Mouse (Mus musculus) T-helper 17 cell (primary cell): ENCODE measurements around the gene Rpl3.

Experiments used
- in situ Hi-C, 2 experiments: fragments of 300-600 bp; cut with MboI, MseI; formaldehyde crosslinking; loops; 1 replicate in 1 of 2; 2 replicates in 1 of 2; pipeline ENCODE4 v1.15.1; 2025; ENCODE audit warnings: high pct_unique_total_duplicates in 2 of 2

Gene Rpl3

DNA sequence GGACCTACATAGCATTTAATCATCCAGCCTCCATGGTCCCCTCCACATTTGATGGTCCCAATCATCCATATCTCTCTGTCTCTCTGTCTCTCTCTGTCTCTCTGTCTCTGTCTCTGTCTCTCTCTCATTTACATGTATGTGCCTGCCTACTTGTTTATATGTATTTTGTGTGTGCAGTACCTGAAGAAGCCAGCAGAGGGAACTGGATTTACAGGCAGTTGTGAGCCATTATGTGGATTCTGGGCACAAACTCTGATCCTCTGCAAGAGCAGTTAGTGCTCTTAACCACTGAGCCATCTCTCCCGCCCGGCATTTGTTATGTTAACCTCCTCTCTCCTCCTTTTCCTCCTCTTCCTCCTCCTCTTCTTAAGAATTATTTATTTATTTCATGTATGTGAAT is 45.9 kb downstream of the Rpl3 start:
- in situ Hi-C loops = loop anchor here in 1 of 2 experiments (25.0 kb wide), 1 partner anchor 1458 kb away; the partner anchor contains the start of gene Cyth4

DNA sequence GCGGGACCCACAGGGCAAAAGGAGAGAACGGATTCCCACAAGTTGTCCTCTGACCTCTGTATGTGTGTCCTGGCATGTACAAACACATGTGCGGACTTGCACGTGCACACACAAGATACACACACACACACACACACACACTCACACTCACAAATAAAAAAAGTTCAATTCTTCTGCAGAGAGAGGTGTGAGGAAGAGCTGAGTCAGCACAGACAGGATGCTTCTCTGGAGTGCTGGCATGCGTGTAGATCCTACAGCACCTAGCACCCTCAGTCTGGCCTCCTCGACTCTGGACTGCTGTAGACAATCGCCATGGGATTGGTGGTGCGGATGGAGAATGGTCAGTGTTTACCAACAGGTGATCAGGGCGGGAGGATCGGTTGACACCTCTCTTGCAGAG is 47.4 kb downstream of the Rpl3 start:
- in situ Hi-C loops = loop anchor here in 1 of 2 experiments (25.0 kb wide), 1 partner anchor 1457 kb away; the partner anchor contains the start of gene Cyth4

DNA sequence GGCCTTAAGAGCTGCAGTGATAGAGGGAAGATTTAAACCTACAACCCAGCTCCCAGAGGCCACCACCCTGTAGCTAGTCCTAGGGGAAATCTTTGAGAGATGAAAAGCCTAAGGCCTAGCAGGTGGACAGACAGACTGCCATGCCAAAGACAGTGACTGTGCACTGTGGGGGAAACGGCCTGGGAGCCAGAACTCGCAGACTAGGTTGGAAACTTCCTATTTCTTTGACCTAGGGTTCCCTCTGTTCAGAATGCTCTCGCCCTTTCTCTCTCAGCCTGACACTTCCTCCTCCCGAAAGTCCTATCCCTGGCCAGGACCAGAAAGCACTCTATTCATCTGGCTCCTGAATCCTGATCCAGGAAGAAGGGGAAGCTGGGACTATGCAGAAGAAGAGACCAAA is 49.5 kb downstream of the Rpl3 start:
- in situ Hi-C loops = loop anchor here in 1 of 2 experiments (25.0 kb wide), 1 partner anchor 1455 kb away; the partner anchor contains the start of gene Cyth4

DNA sequence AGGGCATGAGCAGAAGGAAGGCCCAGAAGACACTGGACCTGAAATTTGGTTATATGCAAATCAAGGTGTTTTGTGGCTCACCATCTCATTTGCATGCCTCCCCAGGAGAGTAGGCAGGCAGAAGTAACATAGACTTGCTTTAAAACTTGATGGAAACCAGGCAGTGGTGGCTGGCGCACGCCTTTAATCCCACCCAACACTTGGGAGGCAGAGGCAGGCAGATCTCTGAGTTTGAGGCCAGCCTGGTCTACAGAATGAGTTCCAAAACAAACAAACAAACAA is 53.6 kb downstream of the Rpl3 start:
- in situ Hi-C loops = loop anchor here in 1 of 2 experiments (25.0 kb wide), 1 partner anchor 1451 kb away; the partner anchor contains the start of gene Cyth4

DNA sequence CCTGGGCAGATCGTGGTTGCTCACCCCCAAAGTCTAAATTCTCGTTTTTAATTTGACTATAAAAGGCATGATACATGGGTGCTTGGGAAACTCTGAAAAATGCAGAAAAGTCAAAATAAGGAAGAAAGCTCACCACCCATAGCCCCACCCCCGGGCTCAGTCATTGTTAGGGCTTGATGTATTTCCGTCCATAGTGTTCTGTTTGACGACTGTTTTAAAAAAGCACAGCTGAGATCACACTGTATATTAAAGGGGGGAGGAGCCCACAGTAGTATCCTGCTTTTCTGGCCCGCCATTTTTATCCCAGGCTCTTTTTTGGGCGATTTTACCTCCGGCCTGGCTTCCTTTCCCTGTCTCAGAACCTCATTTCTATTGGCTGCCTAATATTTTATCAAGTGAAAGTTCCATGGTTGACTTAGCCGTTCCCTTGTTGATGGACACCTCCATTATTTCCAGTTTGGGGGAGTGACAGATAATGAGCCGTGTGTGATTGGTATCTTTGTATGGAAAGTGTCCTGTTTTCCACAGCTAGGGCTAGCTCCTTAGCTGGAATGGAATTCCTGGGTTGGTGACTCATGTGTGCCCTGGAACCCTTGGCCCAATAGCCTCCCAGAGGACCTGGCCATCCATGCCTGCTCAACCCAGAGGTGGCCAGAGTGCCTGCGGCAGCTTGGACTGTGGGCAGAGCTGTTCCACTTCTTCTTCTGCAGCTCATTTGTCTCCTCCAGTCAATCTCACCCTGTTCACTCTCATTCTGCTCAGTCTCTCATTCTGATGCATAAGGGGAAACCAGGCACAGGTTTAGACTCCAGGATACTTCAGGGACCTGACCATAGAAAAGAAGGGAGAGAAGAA is 54.2 kb downstream of the Rpl3 start:
- in situ Hi-C loops = loop anchor here in 1 of 2 experiments (25.0 kb wide), 1 partner anchor 1450 kb away; the partner anchor contains the start of gene Cyth4

DNA sequence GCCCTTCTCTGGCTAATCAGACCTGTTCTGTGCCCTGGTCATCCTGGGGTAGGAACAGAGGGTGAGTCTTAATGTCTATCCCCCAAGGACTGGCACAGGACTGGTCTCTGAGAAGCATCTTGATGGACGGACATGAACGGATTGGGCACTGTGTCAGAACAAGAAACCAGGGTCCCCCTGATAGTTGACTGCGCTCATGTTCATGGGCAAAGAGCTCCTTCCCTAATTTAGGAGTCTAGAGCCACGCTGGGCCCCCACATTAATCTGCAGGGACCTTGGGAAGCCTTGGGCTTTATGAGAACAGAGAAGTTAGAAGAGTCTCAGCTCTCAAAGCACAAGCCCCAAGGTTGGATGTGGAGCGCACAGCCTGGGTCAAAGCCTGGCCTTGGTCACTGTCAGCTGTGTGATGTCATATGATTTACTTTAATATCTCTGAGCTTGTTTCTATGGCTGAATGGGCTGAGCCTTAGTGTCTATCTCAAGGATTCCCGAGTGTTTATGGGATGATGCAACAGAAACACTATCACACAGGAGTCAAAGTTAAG is 56.3 kb downstream of the Rpl3 start:
- in situ Hi-C loops = loop anchor here in 1 of 2 experiments (25.0 kb wide), 1 partner anchor 1448 kb away; the partner anchor contains the start of gene Cyth4

DNA sequence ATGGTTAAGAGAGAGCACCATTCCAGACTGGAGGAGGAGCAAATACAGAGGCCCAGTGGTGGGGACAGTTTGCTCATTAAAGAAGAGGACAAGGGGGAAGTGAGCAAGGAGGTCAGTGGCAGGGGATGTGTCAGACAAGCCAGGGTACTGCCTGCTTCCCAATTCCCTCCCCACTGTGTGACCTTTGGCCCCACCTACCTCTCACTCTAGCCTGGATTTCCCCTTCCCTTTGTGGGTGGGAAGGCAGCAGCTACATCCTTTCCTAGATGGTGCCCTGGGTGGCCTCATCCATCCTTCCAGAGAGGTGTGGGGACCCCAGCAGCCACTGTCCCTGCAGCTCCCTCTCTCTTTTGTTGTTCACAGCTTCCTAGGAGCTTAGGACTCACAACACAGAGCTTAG is 56.8 kb downstream of the Rpl3 start:
- in situ Hi-C loops = loop anchor here in 1 of 2 experiments (25.0 kb wide), 1 partner anchor 1448 kb away; the partner anchor contains the start of gene Cyth4

DNA sequence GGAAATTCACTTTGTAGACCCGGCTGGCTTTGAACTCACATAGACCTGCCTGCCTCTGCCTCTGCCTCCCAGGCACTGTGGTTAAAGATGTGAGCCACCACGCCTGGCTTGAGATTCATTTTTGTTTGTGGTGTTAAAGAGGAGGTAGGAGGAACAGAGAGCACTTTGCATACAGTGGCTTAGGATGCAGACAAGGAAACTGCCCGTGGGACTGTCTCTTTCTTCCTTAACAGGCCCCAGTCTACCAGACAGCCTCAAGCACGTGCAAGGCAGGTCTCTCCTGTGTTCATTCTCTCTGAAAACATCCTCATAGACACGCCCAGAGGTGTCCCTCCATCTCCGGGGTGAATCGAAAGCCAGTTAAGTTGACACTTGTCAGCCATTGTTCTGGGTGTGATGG is 57.3 kb downstream of the Rpl3 start:
- in situ Hi-C loops = loop anchor here in 1 of 2 experiments (25.0 kb wide), 1 partner anchor 1447 kb away; the partner anchor contains the start of gene Cyth4

DNA sequence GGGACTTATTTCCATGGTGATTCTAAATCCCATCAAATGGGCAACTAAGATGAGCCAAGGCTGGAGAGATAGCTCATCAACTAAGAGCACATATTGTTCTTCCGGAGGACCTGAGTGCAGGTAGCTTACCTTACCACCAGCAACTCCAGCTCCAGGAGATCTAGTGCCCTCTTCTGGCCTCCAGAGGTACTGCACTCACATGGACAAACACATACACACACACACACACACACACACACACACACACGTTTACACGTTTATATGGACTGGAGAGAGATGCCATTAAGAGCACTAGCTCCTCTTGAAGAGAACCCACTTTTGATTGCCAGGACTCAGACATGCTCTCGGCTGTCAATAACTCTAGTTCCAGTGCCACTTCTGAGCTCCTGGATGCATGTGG is 60.5 kb downstream of the Rpl3 start:
- in situ Hi-C loops = loop anchor here in 1 of 2 experiments (25.0 kb wide), 1 partner anchor 1444 kb away; the partner anchor contains the start of gene Cyth4

DNA sequence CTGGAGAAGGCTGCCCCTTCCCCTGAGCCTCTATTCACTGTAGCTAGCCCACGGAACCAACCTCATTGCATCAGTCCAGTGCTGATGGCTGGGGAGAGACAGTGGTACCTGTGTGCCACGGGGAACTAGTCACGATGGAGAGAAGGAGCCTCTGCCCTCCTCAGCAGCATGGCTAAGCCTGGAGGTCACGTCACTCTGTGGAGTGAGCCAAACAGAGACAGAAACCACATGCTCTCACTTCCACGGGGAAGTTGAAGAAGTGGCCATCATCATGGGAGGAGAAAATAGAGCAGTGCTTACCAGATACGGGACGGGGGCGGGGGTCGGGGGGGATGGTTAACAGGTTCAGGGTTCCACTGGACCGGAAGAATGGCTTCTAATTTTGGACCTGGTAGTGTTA is 61.3 kb downstream of the Rpl3 start:
- in situ Hi-C loops = loop anchor here in 1 of 2 experiments (25.0 kb wide), 1 partner anchor 1443 kb away; the partner anchor contains the start of gene Cyth4

DNA sequence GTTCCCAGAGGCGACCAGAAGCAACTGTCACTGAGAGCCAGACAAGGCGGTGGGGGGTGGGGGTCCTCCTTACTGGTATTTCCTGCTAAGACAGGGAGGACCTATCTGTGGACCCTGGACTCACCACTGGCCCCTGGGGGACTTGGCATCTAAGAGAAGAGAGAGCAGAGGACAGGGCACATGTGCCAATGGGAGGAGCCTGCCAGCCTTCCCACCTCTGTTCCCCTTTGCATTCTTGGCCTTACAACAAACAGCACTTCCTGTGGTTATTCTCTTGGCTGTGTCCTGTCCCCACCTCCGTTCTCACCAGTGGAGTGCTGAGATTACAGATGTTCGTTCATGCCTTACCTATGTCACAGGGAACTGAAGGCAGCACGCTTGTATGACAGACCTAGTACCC is 62.8 kb downstream of the Rpl3 start:
- in situ Hi-C loops = loop anchor here in 1 of 2 experiments (10.0 to 25.0 kb wide), 2 partner anchors 566 to 1442 kb away; partner anchors contain the start of gene Cyth4
